Mouse (Mus musculus) lung, adult 2 months (tissue): ENCODE results near the gene Limd1. TPM values are rescaled to one million over a fixed set of nuclear protein-coding genes. Genes with fewer than 3 reads are reported as not detected.

Source experiments
- DNase-seq: peaks from one replicate; pipeline ENCODE4 v3.0.0; 2022
- H3K4me1 ChIP-seq: fragments of 200-500 bp; 2 replicates; pipeline ENCODE4 v1.6.1; 2011; ENCODE audit warnings: low read length; ENCODE audit not compliant: control insufficient read depth, insufficient read depth
- H3K4me3 ChIP-seq: fragments of 200-500 bp; replicated peaks from 2 replicates; pipeline ENCODE3; 2011; ENCODE audit warnings: low read depth, mild to moderate bottlenecking, control low read depth, low read length; ENCODE audit errors: extremely low read depth
- CTCF ChIP-seq: fragments of 200-500 bp; IDR thresholded peaks from 2 replicates; pipeline ENCODE4 v1.5.1; 2011; ENCODE audit warnings: mild to moderate bottlenecking, low read length, control low read depth; ENCODE audit not compliant: insufficient read depth
- POLR2A ChIP-seq: fragments of 200-500 bp; IDR thresholded peaks from 2 replicates; pipeline ENCODE4 v1.6.1; 2011; ENCODE audit warnings: low read depth, mild to moderate bottlenecking, control low read depth, low read length, borderline replicate concordance; ENCODE audit errors: extremely low read depth
- WGBS: fragments of 180-500 bp; shearing (Covaris S2); methylation state at CpG from one replicate; pipeline ENCODE4 v1.1.7; 2018; 5-methylcytosine and 5-hydroxymethylcytosine counted together
- polyA plus RNA-seq: library from polyadenylated mRNA; depleted of rRNA; stranded (reverse); fragments of >200 nt; gene quantifications from 2 replicates; pipeline ENCODE4 v1.2.3, GENCODE M21; 2012

Gene Limd1
- polyA plus RNA-seq, 1 experiment = 73.5 TPM

DNA sequence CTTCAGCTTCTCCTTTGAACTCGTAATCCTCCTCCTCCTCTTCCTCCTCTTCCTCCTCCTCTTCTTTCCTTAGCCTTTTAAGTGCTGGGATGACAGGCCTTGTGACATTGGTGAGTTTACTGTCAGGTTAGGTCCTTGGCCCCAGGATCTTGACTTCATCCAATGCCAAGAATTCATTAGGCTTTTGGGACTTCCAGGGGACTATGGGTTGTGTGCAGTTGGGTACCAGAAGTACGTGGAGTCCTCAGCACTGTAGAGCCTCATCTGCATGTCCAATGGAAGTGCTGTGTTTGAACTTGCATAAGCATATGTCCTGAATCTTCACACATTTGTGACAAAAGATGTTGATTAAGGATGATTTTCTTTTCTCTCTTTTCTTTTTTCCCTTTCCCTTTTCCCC is 30.5 kb downstream of the Limd1 start:
- Histone ChIP-seq H3K4me3 (no peak overlapping the region), H3K4me1 (peaks cover 22% of the 10 kb centered on the region)
- no peak for DNase-seq
- TF ChIP-seq POLR2A (no peak), CTCF (no peak)
- 72% methylated on average over 2 of the region's 2 CpGs for WGBS

DNA sequence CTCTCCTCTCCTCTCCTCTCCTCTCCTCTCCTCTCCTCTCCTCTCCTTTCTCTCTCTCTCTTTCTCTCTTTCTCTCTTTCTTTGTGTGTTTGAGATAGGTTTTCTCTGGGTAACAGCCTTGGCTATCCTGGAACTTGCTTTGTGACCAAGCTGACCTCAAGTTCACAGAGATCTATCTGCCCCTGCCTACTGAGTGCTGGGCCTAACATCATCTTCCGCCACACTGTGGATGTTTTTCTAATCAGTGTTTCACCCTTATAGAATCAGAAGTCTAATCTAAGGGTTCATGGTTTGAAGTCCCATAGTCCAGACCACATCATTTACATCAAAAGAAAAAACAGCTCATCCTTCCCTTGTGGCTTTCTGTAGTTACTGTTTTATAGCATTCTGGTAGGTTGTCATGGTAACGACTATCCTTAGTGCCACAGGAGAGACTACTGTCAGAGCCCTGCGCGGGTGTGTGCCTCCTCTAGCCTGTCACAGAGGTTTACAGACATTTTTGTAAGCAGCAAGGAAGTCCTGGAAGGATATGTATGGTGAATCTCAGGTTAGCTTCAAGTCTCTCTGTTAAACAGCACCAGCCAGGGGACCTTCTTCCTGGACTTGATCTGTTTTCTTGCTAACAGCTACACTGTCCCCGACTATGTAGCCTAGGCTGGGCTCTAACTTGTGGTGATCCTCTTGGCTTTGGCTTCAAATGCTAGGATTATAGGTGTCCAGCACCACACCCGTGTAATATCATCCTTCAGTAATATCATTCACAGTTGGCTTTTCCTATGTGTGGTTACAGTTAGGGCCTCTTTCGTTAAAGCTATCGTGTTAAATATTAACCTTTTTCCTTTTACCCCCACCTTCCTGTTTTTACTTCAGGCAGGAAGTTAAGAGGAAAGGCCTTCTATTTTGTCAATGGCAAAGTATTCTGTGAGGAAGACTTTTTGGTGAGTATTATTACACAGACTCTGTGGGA is 31.4 kb downstream of the Limd1 start:
- TF ChIP-seq POLR2A = no peak
- no peak for TF ChIP-seq CTCF
- DNase-seq = no peak

DNA sequence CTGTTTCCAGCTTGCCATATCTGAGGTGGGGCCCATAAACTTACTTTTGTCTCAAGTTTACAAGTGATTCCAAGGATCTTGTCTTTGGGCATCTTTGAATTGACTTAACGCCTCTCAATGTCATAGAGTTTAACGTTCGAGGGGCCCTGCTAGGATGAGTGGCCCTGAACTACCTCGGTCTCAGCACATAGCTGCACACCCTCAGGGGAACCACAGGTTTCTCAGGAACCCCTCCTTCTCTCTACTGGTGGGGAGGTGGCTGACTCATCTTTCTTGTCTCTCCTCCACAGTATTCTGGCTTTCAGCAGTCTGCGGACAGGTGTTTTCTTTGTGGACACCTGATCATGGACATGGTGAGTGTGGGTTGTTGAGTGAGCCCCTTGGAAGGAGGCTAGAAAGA is 32.4 kb downstream of the Limd1 start:
- Histone ChIP-seq H3K4me3 (no peak overlapping the region), H3K4me1 (peaks cover 14% of the 10 kb centered on the region)
- DNase-seq = no peak
- no peak for TF ChIP-seq POLR2A
- no peak for TF ChIP-seq CTCF
- 79% methylated on average over 5 of the region's 5 CpGs for WGBS

More for the DNA sequence above, 31.4 kb downstream of the Limd1 start:
- Histone ChIP-seq H3K4me3 (no peak overlapping the region), H3K4me1 (peaks cover 22% of the 10 kb centered on the region)
- WGBS = 47% methylated on average over 8 of the region's 8 CpGs

DNA sequence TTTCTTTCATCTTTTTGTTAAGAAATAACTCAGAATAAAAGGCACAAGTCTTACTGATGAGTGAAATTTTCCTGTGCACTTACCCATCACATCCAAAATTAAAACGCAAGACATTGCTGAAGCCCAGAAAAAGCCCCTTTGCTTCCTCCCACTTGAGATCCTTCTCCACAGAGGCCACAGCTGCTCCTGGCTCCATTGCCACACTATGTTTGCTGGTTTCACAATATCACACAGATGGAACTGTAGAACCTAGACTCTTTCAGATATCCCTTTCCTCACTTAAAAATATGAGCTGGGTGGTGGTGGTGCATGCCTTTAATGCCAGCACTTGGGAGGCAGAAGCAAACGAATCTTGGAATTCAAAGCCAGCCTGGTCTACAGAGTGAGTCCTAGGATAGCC is 34.0 kb downstream of the Limd1 start:
- no peak for DNase-seq
- 62% methylated on average over 2 of the region's 2 CpGs for WGBS
- peaks cover 5% of the 10 kb centered on the region for H3K4me1 ChIP-seq
- TF ChIP-seq CTCF (no peak), POLR2A (no peak)
- H3K4me3 ChIP-seq = no peak overlapping the region

GRCm38 (mm10) chr9:123515087-123515486 is 36.6 kb downstream of the Limd1 start:
- 82% methylated on average over 2 of the region's 2 CpGs for WGBS
- no peak for TF ChIP-seq CTCF
- no peak for TF ChIP-seq POLR2A
- H3K4me1 ChIP-seq = peaks cover 1% of the 10 kb centered on the region

GRCm38 (mm10) chr9:123516641-123517385 is 38.3 kb downstream of the Limd1 start:
- WGBS = 83% methylated on average over 7 of the region's 7 CpGs
- Histone ChIP-seq H3K4me1 (no peaks in the 10 kb centered on the region), H3K4me3 (no peak overlapping the region)
- DNase-seq = no peak
- no peak for TF ChIP-seq CTCF
- TF ChIP-seq POLR2A = no peak

More at GRCm38 (mm10) chr9:123515087-123515486, 36.6 kb downstream of the Limd1 start:
- no peak for DNase-seq
- H3K4me3 ChIP-seq = no peak overlapping the region

DNA sequence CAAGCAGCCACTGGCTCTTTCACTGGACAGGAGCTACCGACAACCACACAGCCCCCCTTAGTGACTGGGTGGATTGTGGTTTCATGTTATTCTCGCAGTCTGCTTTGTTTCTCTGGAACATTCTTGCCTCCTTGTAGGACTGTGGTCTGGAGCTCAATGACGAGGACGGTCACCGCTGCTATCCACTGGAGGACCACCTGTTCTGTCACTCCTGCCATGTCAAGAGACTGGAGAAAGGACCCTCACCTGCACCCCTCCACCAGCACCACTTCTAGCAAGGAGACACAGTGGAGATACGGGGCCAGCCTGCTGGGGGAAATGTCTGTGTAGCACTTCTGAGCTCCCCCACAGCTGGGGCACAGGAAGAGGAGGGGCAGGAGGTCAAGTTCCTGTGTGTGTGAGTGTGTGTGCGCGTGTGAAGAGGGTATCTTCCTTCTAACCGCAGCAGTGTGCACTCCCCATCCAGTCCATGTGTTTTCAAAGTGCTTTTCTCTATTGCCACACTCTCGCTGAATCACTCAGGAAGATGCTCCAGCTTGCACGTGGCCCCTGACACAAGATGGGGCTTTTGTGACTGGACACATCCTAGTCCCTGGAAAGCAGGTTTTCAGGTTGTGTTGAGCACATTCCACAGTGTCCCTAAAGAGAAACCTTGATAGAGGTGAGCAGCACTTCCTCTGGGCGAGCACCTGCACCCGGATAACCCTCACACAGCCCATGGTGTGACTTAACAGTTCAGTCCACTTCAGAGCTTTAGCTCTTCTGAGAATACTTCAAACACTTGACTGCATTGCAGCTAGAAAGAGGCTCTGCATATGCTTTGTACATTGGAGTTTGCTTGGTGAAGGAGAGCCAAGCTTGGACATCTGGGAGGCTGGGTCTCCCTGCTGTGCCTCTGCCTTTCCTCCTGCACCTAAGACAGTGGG is 40.7 kb downstream of the Limd1 start:
- H3K4me3 ChIP-seq = no peak overlapping the region
- no peak for DNase-seq
- H3K4me1 ChIP-seq = no peaks in the 10 kb centered on the region
- 51% methylated on average over 13 of the region's 13 CpGs for WGBS
- TF ChIP-seq POLR2A = no peak
- no peak for TF ChIP-seq CTCF

DNA sequence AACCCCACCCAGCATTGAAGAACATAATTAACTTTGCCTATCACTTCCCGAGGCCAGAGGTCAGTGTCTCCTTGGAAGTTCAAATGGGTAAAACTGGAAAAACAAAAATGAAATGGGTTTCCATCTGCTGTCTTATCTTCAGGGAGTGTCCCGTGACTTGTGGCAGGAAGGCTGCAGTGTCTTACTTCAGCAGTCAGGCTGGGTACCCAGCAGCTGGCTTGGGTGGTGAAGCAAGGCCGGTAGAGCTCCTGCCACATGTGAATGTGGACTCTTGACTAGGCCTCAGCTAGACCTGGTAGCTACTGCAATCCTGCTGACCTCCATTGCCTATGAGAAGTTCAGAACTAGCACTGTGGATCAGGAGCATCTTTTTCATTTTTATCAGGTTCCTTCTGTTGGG is 42.2 kb downstream of the Limd1 start:
- Histone ChIP-seq H3K4me1 (no peaks in the 10 kb centered on the region), H3K4me3 (no peak overlapping the region)
- TF ChIP-seq POLR2A (no peak), CTCF (no peak)
- 51% methylated on average over 3 of the region's 3 CpGs for WGBS
- no peak for DNase-seq

DNA sequence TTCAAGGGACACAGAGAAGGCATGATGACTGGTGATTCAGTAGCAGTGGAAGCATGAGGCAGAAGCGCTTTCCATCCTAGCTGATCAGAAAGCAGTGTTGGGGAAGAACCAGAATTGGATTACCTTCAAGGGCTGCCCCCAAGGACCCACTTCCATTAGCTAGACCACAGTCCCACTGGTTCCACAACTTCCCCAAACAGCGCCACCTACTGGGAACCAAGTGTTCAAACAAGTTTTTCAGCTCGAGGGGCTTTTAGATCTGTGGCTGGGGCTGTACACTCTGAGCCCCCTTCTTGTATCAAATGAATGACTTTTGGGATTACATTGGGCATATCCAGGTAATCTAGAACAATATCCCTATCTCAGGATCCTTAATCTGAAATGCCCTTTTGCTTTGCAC is 45.2 kb downstream of the Limd1 start:
- peak; percentile 36 for DNase-seq

More for the DNA sequence above, 45.2 kb downstream of the Limd1 start:
- no peak overlapping the region for H3K4me3 ChIP-seq
- no peaks in the 10 kb centered on the region; the same call in 1 of the 2 replicates for H3K4me1 ChIP-seq
- 37% methylated on average over 3 of the region's 3 CpGs for WGBS
- TF ChIP-seq CTCF (peak; percentile 60), POLR2A (no peak)
